Mouse (Mus musculus): ENCODE measurements around the gene Coq10a. TPM values are rescaled to one million over a fixed set of nuclear protein-coding genes. Genes with fewer than 3 reads are reported as not detected.

Coq10a gene
- 3.6 and 11.6 TPM in 2 replicates for polyA plus RNA-seq (2012; ENCODE audit: low replicate concordance)

DNA sequence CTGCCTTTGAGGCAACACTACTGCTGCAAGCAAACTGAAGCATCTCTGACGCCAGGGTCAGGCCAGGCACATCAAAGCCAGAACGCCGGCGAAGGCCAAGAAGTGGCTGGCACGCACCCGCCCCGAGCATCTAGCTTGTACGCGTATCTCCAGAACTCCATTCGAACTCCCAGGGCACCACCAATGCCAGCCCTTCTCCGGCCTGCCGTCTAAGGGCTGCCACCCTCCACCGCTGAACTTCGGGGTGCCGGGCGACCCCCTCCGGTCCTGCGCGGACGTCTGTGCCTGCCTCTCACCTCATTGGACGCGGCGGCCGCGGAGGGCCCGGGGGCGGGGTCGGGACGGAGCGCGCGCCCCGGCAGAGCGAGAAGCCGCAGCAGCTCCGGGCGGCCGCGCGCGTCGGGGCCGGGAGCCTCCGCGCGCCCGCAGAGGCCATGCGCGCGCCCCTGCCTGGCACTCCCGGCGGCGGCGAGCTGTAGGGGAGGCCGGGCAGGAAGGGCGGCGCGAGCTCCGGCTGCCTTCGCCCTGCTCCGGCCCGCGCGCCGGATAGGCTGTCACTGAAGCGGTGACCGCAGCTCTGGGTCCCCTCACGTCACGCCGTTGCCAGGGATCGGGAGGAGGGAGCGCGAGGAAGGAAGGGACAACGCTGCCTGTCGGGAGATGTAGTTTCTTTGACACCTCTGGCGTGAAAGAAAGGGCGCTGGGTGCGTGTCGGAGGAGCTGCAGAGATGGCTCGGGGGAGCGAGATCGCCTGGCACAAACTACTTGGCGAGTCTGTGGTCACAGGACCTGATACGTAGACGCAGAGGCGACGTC, at the start of gene Coq10a:
Gene Coq10a, minus strand, starts transcription at position 596 of the 816 bp plus-strand sequence.

DNA sequence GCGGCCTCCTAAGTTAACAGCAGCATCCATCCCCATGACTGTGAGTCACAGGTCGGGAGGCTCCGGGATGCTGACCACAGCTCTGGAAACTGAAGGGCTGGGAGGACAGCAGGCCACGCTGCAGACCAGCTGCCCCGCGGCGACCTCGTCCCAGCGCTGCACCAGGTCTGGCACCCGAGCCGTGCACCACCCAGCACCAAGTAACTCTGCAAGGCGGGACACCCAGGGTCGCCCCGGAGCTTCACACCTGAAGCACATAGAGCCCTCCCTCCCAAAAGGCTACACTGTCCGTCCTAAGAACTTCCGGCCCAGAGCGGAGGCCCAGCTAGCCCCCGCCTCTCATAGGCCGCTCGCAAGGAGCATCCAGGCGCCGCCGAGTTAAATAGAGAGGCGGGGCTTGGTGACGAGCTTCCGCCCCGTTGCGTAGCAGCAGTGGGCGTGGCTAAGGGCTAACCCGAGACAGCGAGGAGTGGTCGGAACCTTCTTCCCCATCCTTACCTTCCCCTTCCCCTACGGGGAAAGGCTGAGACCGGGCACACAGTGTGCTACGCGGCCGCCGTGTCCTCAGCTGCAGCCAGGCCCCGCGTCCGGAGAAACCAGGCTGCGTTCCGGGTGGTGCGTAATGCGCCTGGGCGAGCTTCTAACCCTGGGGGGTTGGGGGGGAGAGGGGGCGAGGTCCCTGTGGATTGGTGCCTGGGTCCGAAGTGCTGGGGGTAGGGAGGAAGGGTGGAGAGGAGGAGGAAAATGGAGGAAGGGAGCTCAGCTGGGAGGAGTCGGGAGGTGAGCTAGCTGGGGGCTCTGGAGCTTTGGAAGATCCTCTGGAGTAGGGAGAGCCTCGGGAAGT, 42.6 kb upstream of the Coq10a start, which contains the start of the genes Nabp2 and Rnf41:
Gene Nabp2, minus strand, starts transcription at position 282 of the 844 bp plus-strand sequence.
Gene Rnf41, plus strand, starts transcription at position 447 of the 844 bp plus-strand sequence.

DNA sequence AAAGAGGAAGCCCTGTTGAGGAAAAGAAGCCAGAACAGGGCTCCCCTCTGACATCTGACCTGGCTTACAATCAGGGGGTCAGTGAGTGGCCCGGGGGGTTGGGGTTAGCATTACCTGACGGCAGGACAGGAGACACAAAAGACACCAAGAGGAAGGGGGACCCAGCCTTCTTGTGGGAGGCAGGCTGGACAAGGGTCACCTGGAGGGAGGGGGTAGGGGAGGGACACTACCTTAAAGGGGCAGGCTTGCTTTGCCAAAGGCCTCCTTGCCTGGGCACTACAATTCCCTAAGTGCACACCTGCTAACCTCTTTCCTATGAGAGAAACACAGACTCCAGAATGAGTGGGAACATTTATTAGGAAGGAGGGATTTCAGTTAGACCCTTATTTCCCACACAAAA, 32.3 kb upstream of the Coq10a start, which contains the start of gene Slc39a5:
Gene Slc39a5, minus strand, starts transcription at position 174 of the 400 bp plus-strand sequence.

DNA sequence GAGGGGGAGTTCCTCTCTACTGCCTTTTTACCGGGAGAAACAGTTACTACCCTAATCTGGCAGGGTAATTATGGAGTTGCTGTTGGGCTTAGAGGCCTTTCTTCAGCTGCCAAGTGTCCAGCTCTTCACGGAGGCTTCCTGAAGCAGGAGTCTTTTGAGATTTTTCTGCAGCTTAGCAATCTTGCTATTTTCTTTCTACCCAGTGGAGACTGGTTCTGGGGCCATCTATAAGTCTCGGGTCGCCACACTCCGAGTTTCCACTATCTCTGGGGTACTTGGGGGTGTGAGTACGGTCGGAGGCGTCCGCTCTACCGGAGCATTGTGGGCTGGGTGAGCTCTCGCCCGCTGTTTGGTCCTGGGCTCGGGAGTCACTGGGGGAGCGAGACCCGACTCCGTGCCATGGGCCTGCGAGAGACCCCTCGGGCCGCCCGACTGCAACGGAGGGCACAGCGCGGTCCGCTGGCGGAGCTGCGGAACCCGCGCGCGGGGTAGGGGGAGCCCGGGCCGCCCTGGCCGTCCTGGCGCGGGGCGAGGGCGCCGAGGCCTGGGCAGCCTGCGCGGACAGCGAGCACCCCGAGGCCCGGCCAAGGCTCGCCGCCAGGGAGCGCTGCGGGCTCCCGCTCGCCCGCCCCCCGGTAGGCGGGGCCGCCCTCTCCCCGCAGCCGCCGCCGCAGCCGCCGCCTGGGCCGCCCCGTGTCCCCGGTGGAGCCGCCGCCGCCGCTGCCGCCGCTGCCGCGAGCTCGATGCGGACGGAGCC, 7.8 kb upstream of the Coq10a start, which contains the start of gene Ankrd52:
Gene Ankrd52, plus strand, starts transcription at position 661 of the 757 bp plus-strand sequence.

DNA sequence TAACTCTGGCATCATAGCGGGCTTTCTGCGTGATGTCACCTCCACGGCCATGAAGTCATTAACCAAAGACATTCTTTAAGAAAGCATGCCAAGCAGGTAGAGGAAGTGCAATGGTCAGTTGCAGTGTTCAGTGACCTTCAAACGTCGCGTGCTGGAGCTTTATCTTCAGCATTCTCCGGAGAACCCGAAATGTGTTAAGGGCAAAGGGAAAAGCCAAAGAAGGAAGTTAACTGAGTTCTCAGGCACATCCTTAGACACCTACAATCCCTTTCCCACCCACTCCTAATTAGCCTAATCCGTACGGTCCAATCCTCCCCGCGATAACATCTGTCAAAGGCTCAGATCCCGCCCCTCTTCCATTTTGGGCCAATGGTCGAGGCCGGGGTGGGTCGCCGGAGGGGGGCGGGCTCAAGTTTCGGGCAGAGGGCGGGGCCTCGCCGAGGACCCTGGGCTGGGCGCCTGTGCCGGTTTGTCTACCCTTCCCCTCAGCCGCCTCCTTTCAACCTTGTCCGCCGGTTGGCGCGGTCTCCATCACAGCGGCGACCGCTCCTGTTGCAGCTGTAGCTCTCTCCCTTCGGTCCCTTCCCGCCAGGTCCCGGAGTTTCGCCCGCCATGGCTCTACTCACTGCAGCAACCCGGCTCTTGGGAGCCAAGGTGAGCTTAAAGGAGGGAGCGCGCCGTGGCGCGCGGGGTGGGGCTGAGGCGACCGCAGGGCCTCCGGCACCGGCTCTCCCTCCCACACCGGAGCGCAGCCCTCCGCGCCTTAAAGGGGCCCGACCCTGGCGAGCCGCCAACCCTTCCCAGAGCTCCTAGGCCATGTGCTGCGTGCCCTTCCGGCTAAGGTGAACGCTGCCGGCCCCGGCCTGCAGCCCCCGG, 31.3 kb downstream of the Coq10a start, which contains the start of gene Cs:
Gene Cs, plus strand, starts transcription at position 429 of the 876 bp plus-strand sequence.

DNA sequence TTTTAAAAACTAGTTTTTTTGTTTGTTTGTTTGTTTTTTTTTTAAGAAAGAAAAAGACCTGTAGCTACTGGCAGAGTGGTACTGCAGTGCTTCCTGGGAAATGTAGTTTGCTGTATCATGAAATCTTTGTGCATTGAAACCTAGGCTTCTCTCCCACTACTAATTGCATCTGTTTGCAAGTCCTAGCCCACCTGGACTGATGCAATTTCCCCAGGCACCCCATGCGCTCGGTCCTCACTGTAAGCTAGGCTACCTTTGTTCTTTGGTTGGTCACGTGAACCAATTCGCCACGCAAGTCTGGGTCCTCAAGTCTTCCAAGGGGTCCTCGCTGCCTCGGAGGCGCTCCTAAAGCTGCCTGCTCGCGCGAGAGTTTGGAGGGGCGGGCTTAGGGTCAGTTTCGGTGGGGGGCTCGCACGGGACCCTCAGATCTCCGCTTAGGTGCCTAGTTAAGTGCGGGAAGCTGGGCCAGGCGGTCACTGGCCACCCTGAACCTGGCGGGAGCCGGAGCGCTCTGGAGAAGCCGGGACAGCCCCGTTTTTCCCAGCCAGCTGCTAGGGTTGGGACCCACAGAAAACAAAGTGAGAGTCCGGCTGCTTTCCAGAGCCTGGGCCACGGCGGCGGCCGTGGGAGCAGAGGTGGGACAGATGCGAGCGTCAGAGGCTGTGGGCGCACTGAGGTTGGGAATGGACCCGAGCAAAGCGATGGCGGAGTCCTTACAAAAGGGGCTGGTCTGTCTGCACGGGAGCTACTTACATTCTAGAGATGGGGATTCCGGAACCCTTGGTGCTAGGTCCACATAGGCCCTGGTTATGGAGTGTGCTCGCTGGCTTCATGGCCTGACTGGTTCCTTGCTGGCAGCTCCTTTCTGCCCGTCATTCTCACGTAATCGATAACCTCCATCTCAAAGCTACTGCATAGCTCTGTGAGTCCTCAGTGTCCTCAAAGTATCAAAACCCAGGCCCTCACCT, 46.4 kb downstream of the Coq10a start, which contains the start of gene Cnpy2:
Gene Cnpy2, plus strand, starts transcription at position 319 of the 968 bp plus-strand sequence.

Other genes with a start within 250 kb of the Coq10a start
- 6.1 and 6.7 TPM in 2 replicates for gene Rbms2, start 188.7 kb downstream of the Coq10a start, polyA plus RNA-seq (2012; ENCODE audit: low replicate concordance)
- 1.7 and 2.8 TPM in 2 replicates for gene Gls2, start 174.5 kb downstream of the Coq10a start, polyA plus RNA-seq (2012; ENCODE audit: low replicate concordance)
- 0.39 and 3.8 TPM in 2 replicates for gene Spryd4, start 157.2 kb downstream of the Coq10a start, polyA plus RNA-seq (2012; ENCODE audit: low replicate concordance)
- gene Mip, start 143.2 kb downstream of the Coq10a start, polyA plus RNA-seq (2012; ENCODE audit: low replicate concordance): 0.32 and 0.44 TPM in 2 replicates
- gene Timeless, start 136.9 kb downstream of the Coq10a start, polyA plus RNA-seq (2012; ENCODE audit: low replicate concordance): 19.8 and 23.0 TPM in 2 replicates
- 0.13 TPM in 1 of 2 replicates, not detected in the other for gene Apon, start 114.9 kb downstream of the Coq10a start, polyA plus RNA-seq (2012; ENCODE audit: low replicate concordance)
- not detected in 2 replicates for gene Apof, start 100.3 kb downstream of the Coq10a start, polyA plus RNA-seq (2012; ENCODE audit: low replicate concordance)
- 26.1 and 38.2 TPM in 2 replicates for gene Stat2, start 98.4 kb downstream of the Coq10a start, polyA plus RNA-seq (2012; ENCODE audit: low replicate concordance)
- gene Il23a, start 70.2 kb downstream of the Coq10a start, polyA plus RNA-seq (2012; ENCODE audit: low replicate concordance): 0.12 and 0.13 TPM in 2 replicates
- 2.8 and 6.3 TPM in 2 replicates for gene Pan2, start 65.7 kb downstream of the Coq10a start, polyA plus RNA-seq (2012; ENCODE audit: low replicate concordance)
- 27.5 and 52.4 TPM in 2 replicates for gene Cnpy2, start 46.5 kb downstream of the Coq10a start, polyA plus RNA-seq (2012; ENCODE audit: low replicate concordance)
- 8.6 and 52.3 TPM in 2 replicates for gene Cs, start 31.3 kb downstream of the Coq10a start, polyA plus RNA-seq (2012; ENCODE audit: low replicate concordance)
- 61.1 and 121 TPM in 2 replicates for gene Ankrd52, start 8.1 kb upstream of the Coq10a start, polyA plus RNA-seq (2012; ENCODE audit: low replicate concordance)
- not detected in 2 replicates for gene Slc39a5, start 32.2 kb upstream of the Coq10a start, polyA plus RNA-seq (2012; ENCODE audit: low replicate concordance)
- 265 and 291 TPM in 2 replicates for gene Nabp2, start 42.5 kb upstream of the Coq10a start, polyA plus RNA-seq (2012; ENCODE audit: low replicate concordance)
- 7.7 and 9.3 TPM in 2 replicates for gene Rnf41, start 42.7 kb upstream of the Coq10a start, polyA plus RNA-seq (2012; ENCODE audit: low replicate concordance)
- gene Smarcc2, start 90.3 kb upstream of the Coq10a start, polyA plus RNA-seq (2012; ENCODE audit: low replicate concordance): 223 and 234 TPM in 2 replicates
- 27.3 and 134 TPM in 2 replicates for gene Myl6, start 125.1 kb upstream of the Coq10a start, polyA plus RNA-seq (2012; ENCODE audit: low replicate concordance)
- gene Myl6b, start 129.7 kb upstream of the Coq10a start, polyA plus RNA-seq (2012; ENCODE audit: low replicate concordance): 6.8 and 8.3 TPM in 2 replicates
- 64.0 and 113 TPM in 2 replicates for gene Esyt1, start 156.9 kb upstream of the Coq10a start, polyA plus RNA-seq (2012; ENCODE audit: low replicate concordance)
- gene Zc3h10, start 178.8 kb upstream of the Coq10a start, polyA plus RNA-seq (2012; ENCODE audit: low replicate concordance): 17.8 and 33.1 TPM in 2 replicates
- gene Rpl41, start 180.3 kb upstream of the Coq10a start, polyA plus RNA-seq (2012; ENCODE audit: low replicate concordance): 1,968 and 2,386 TPM in 2 replicates
- gene Pa2g4, start 197.0 kb upstream of the Coq10a start, polyA plus RNA-seq (2012; ENCODE audit: low replicate concordance): 485 and 726 TPM in 2 replicates
- gene Erbb3, start 220.7 kb upstream of the Coq10a start, polyA plus RNA-seq (2012; ENCODE audit: low replicate concordance): 0.35 and 0.77 TPM in 2 replicates

All from leukemia stem cell, adult 10-12 weeks (primary cell).